14 mouse cellular contexts compared by ENCODE assay signal in genomic region chr17:44301224-44301811, GRCm38 (mm10).
DNase-seq lines count a peak whose midpoint lies in the region; ATAC-seq and TF ChIP-seq lines count a peak whose summit lies in the region.
"Had no signal": no experiment of that assay in that cellular context is flagged by ENCODE, and none has a peak within 500 bp of the region (broad histone marks: within the 10 kb centered on the region; RNA-seq: fewer than 3 reads in every experiment).

No protein-coding gene starts in this region.

- no peaks in the 10 kb centered on the region for H3K79me2 ChIP-seq in heart, adult 2 months (replicated peaks; ENCODE audit: control insufficient read depth, insufficient read depth, low read length)

- no peaks in the 10 kb centered on the region for H3K36me3 ChIP-seq in heart, adult 2 months (ENCODE audit: control insufficient read depth, insufficient read depth, low read length)
- no peaks in the 10 kb centered on the region for H3K36me3 ChIP-seq in lung, embryonic 16.5 days (ENCODE audit: control insufficient read depth, insufficient read depth, low read length)
- H3K36me3 ChIP-seq: forebrain, embryonic 15.5 days had no signal

- TF ChIP-seq CTCF in heart, adult 2 months (IDR thresholded peaks at IDR 0.05): no peak
- TF ChIP-seq CTCF in lung, adult 2 months (IDR thresholded peaks at IDR 0.05; ENCODE audit: insufficient read depth, low read length): no peak

- peak overlapping the region; percentile 25; the same call in 1 of the 2 replicates for H3K9ac ChIP-seq in heart, adult 2 months (ENCODE audit: low read depth, low read length)
- H3K9ac ChIP-seq in lung, embryonic 16.5 days (ENCODE audit: low read length): no peak overlapping the region
- H3K9ac ChIP-seq: forebrain, embryonic 15.5 days had no signal

- peaks cover 3% of the 10 kb centered on the region; the same call in 1 of the 2 replicates for H3K4me1 ChIP-seq in heart, adult 2 months (ENCODE audit: control insufficient read depth, insufficient read depth, low read length)
- H3K4me1 ChIP-seq in lung, adult 2 months (ENCODE audit: control insufficient read depth, insufficient read depth, low read length): no peaks in the 10 kb centered on the region
- peaks cover 10% of the 10 kb centered on the region for H3K4me1 ChIP-seq in lung, embryonic 16.5 days (replicated peaks; ENCODE audit: control insufficient read depth, insufficient read depth, low read length)

- TF ChIP-seq EP300 in heart, adult 2 months (IDR thresholded peaks at IDR 0.05; ENCODE audit: insufficient read depth, low read depth, low read length): no peak

- intact Hi-C loops in heart, adult 2 months (cut with DNase I): no loop called here
- intact Hi-C loops in heart, postnatal 25 days (cut with DNase I): no loop called here

- ATAC-seq in lung, embryonic 16.5 days (ENCODE audit: low read depth): peak; percentile 69

- no peaks in the 10 kb centered on the region for H3K27me3 ChIP-seq in heart, adult 2 months (ENCODE audit: control insufficient read depth, insufficient read depth, low read length)
- H3K27me3 ChIP-seq in lung, embryonic 16.5 days (ENCODE audit: control insufficient read depth, insufficient read depth, low read depth, low read length): no peaks in the 10 kb centered on the region; the same call in 1 of the 2 replicates
- H3K27me3 ChIP-seq: forebrain, embryonic 15.5 days had no signal

- no peak overlapping the region for H3K27ac ChIP-seq in heart, adult 2 months
- peak overlapping the region; percentile 4; the same call in 1 of the 2 replicates for H3K27ac ChIP-seq in lung, embryonic 16.5 days (ENCODE audit: low read length)

- 43% methylated on average over 17 of the region's 17 CpGs for WGBS in heart, adult 2 months
- WGBS in lung, adult 2 months: 45% methylated on average over 17 of the region's 17 CpGs
- 44% methylated on average over 17 of the region's 17 CpGs for WGBS in lung, embryonic 16.5 days

- no peak for DNase-seq in heart, adult 2 months
- no peak for DNase-seq in heart, postnatal 25 days (ENCODE audit: low spot score)
- peak; percentile 8 for DNase-seq in lung, adult 2 months
- no peak for DNase-seq in lung, postnatal 14 days
- DNase-seq in layer of hippocampus, postnatal 25 days (ENCODE audit: extremely low spot score in 1 of 2, low spot score in 1 of 2): no peak
- DNase-seq in kidney, adult 11 months: no peak
- no peak for DNase-seq in ovary, postnatal 36 days (ENCODE audit: low spot score)
- DNase-seq: cerebellum, adult 18-20 months; gastrocnemius, postnatal 36 days; kidney, adult 8-10 months; liver; spleen, adult 18-20 months had no signal

- peak overlapping the region; percentile 11 for H3K4me2 ChIP-seq in lung, embryonic 16.5 days (ENCODE audit: low read depth, low read length)
- H3K4me2 ChIP-seq: forebrain, embryonic 15.5 days had no signal

- no peaks in the 10 kb centered on the region for H3K9me3 ChIP-seq in lung, embryonic 16.5 days (ENCODE audit: control insufficient read depth, low read length)
- H3K9me3 ChIP-seq: forebrain, embryonic 15.5 days had no signal

- TF ChIP-seq POLR2A in heart, adult 2 months (IDR thresholded peaks at IDR 0.05; ENCODE audit: insufficient read depth, low read depth, low read length): no peak
- no peak for TF ChIP-seq POLR2A in lung, adult 2 months (IDR thresholded peaks at IDR 0.05; ENCODE audit: borderline replicate concordance, extremely low read depth, low read depth, low read length)

- H3K4me3 ChIP-seq in heart, adult 2 months: no peak overlapping the region
- peak overlapping the region; percentile 9 for H3K4me3 ChIP-seq in lung, adult 2 months (replicated peaks; ENCODE audit: extremely low read depth, low read depth, low read length)
- no peak overlapping the region for H3K4me3 ChIP-seq in lung, embryonic 16.5 days (ENCODE audit: low read length)
- H3K4me3 ChIP-seq: forebrain, embryonic 15.5 days had no signal
